Mouse (Mus musculus) lung, embryonic 15.5 days (tissue): ENCODE measurements around the gene Lmtk2. TPM values are rescaled to one million over a fixed set of nuclear protein-coding genes. Genes with fewer than 3 reads are reported as not detected.

ENCODE experiments used
- ATAC-seq: fragments of 200-750 bp; cut with Nextera tagmentation; 2 replicates; pipeline ENCODE4 v1.8.0; 2017; ENCODE audit warnings: moderate number of reproducible peaks, borderline replicate concordance; ENCODE audit not compliant: low FRiP score, low TSS enrichment; ENCODE audit errors: extremely low read depth
- H3K27ac ChIP-seq: fragments of 300-500 bp; sonication (generic); 2 replicates; pipeline ENCODE4 v1.5.1; 2015; ENCODE audit warnings: moderate library complexity, mild to moderate bottlenecking, inconsistent platforms
- H3K27me3 ChIP-seq: fragments of 300-500 bp; sonication (generic); 2 replicates; pipeline ENCODE4 v1.6.1; 2015; ENCODE audit warnings: inconsistent platforms
- H3K36me3 ChIP-seq: fragments of 300-500 bp; sonication (generic); 2 replicates; pipeline ENCODE4 v1.6.1; 2015; ENCODE audit warnings: inconsistent platforms
- H3K4me1 ChIP-seq: fragments of 300-500 bp; sonication (generic); 2 replicates; pipeline ENCODE4 v1.6.1; 2015; ENCODE audit warnings: inconsistent platforms
- H3K4me2 ChIP-seq: fragments of 300-500 bp; sonication (generic); 2 replicates; pipeline ENCODE4 v1.6.1; 2015; ENCODE audit warnings: inconsistent platforms, mild to moderate bottlenecking, moderate library complexity
- H3K4me3 ChIP-seq: fragments of 300-500 bp; sonication (generic); 2 replicates; pipeline ENCODE4 v1.5.1; 2015; ENCODE audit warnings: mild to moderate bottlenecking, inconsistent platforms
- H3K9ac ChIP-seq: fragments of 300-500 bp; sonication (generic); 2 replicates; pipeline ENCODE4 v1.6.1; 2015; ENCODE audit warnings: inconsistent platforms
- H3K9me3 ChIP-seq: fragments of 300-500 bp; sonication (generic); 2 replicates; pipeline ENCODE4 v1.6.1; 2016; ENCODE audit warnings: inconsistent platforms
- WGBS: fragments of 180-500 bp; shearing (Covaris S2); methylation state at CpG from one replicate; pipeline ENCODE4 v1.1.7; 2015; 5-methylcytosine and 5-hydroxymethylcytosine counted together
- polyA plus RNA-seq: library from polyadenylated mRNA; unstranded; fragments of >200 nt; fragmentation: Nextera tagmentation; extraction: Ambion mirVana; gene quantifications from 2 replicates; pipeline ENCODE4 v1.2.1, GENCODE M21; 2015

Gene Lmtk2
- polyA plus RNA-seq, 1 experiment from 2014 or later, result 4.4 TPM

- no peak overlapping the region for H3K27ac ChIP-seq
- H3K36me3 ChIP-seq, result peaks cover 21% of the 10 kb centered on the region
- no peak overlapping the region for H3K4me2 ChIP-seq
- H3K27me3 ChIP-seq, result no peaks in the 10 kb centered on the region
- WGBS, result 67% methylated on average over 11 of the region's 11 CpGs
- H3K9ac ChIP-seq, result no peak overlapping the region
- H3K4me1 ChIP-seq, result no peaks in the 10 kb centered on the region; the same call in 1 of the 2 replicates
- H3K9me3 ChIP-seq, result no peaks in the 10 kb centered on the region; the same call in 1 of the 2 replicates
- H3K4me3 ChIP-seq, result no peak overlapping the region
- ATAC-seq, result no peak
These were observed 100.4 kb downstream of the Lmtk2 start for GRCm38 (mm10) chr5:144200616-144201015.

GRCm38 (mm10) chr5:144202430-144202829 lies 102.2 kb downstream of the Lmtk2 start:
- H3K4me2 ChIP-seq, result no peak overlapping the region
- peaks cover 28% of the 10 kb centered on the region for H3K36me3 ChIP-seq
- no peak overlapping the region for H3K27ac ChIP-seq
- ATAC-seq, result no peak
- WGBS, result 92% methylated on average over 6 of the region's 6 CpGs
- H3K9me3 ChIP-seq, result no peaks in the 10 kb centered on the region; the same call in 1 of the 2 replicates
- H3K9ac ChIP-seq, result no peak overlapping the region
- H3K27me3 ChIP-seq, result no peaks in the 10 kb centered on the region
- no peaks in the 10 kb centered on the region for H3K4me1 ChIP-seq
- no peak overlapping the region for H3K4me3 ChIP-seq

DNA sequence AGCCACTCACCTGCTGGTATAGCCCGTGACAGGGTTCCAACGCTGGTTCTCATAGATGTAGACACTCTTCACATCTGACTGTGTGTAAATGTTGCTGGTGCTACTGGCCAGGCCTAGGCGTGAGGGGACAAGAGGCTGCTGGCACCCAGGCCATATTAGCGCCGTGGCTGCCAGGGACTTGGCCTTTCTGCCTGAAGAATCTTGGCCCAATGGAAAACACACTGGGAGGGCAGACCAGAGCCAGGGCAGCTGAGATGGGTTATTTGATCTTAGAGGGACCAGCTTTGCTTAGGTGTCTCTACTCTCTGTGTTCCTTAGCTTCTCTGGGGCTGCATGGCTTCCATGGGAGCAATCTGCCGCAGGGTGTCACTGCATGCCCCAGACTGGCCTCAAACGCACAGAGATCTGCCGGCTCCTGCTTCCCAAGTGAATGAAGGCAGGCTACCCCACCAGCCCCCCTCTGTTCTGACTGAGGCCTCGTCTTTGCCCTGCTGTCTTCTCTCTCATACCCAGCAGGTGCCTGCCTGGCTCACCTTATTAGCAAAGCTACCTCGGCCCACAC lies 103.2 kb downstream of the Lmtk2 start:
- H3K36me3 ChIP-seq, result peaks cover 32% of the 10 kb centered on the region
- no peak overlapping the region for H3K9ac ChIP-seq
- WGBS, result 89% methylated on average over 10 of the region's 10 CpGs

GRCm38 (mm10) chr5:144204303-144204702 lies 104.1 kb downstream of the Lmtk2 start:
- no peak for ATAC-seq
- peaks cover 35% of the 10 kb centered on the region for H3K36me3 ChIP-seq

More for the DNA sequence above, 103.2 kb downstream of the Lmtk2 start:
- H3K27ac ChIP-seq, result no peak overlapping the region
- no peaks in the 10 kb centered on the region for H3K27me3 ChIP-seq
- no peaks in the 10 kb centered on the region; the same call in 1 of the 2 replicates for H3K9me3 ChIP-seq
- no peak overlapping the region for H3K4me3 ChIP-seq
- H3K4me2 ChIP-seq, result no peak overlapping the region
- no peaks in the 10 kb centered on the region for H3K4me1 ChIP-seq
- no peak for ATAC-seq

GRCm38 (mm10) chr5:144204911-144205310 lies 104.7 kb downstream of the Lmtk2 start:
- Histone ChIP-seq H3K9ac (no peak overlapping the region), H3K4me3 (no peak overlapping the region), H3K36me3 (peaks cover 41% of the 10 kb centered on the region), H3K27me3 (no peaks in the 10 kb centered on the region), H3K4me2 (no peak overlapping the region), H3K27ac (no peak overlapping the region), H3K9me3 (no peaks in the 10 kb centered on the region; the same call in 1 of the 2 replicates), H3K4me1 (no peaks in the 10 kb centered on the region)
- ATAC-seq, result no peak
- 73% methylated on average over 10 of the region's 10 CpGs for WGBS

More at GRCm38 (mm10) chr5:144204303-144204702, 104.1 kb downstream of the Lmtk2 start:
- no peak overlapping the region for H3K9ac ChIP-seq
- WGBS, result 89% methylated on average over 12 of the region's 12 CpGs
- no peaks in the 10 kb centered on the region; the same call in 1 of the 2 replicates for H3K9me3 ChIP-seq
- no peak overlapping the region for H3K4me2 ChIP-seq
- no peak overlapping the region for H3K4me3 ChIP-seq
- no peaks in the 10 kb centered on the region for H3K4me1 ChIP-seq
- no peak overlapping the region for H3K27ac ChIP-seq
- no peaks in the 10 kb centered on the region for H3K27me3 ChIP-seq

DNA sequence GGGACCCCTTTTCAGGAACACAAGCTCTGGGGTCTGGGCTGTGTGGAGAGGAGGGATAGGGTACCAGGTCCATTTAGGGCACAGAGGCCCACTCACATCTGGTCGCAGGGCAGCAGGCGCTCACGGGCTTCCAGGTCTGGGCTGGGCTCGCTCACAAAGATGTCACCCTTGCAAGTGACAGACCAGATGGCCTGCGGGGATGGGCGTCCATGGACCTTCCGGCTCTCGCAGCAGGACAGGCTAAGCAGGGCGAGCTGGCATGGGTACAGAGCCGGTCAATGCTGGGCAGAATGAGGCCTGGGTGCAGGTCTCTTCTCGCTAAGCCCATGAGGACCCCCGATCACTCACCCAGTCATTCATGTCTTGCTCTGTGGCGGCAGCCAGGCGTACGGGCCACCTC lies 105.8 kb downstream of the Lmtk2 start:
- 93% methylated on average over 15 of the region's 15 CpGs for WGBS
- Histone ChIP-seq H3K9me3 (no peaks in the 10 kb centered on the region; the same call in 1 of the 2 replicates), H3K4me3 (no peak overlapping the region), H3K36me3 (peaks cover 42% of the 10 kb centered on the region), H3K27me3 (no peaks in the 10 kb centered on the region), H3K9ac (no peak overlapping the region), H3K4me1 (no peaks in the 10 kb centered on the region), H3K4me2 (no peak overlapping the region), H3K27ac (no peak overlapping the region)
- no peak for ATAC-seq

GRCm38 (mm10) chr5:144207478-144207877 lies 107.2 kb downstream of the Lmtk2 start:
- H3K36me3 ChIP-seq, result peaks cover 34% of the 10 kb centered on the region
- H3K4me3 ChIP-seq, result no peak overlapping the region
- H3K4me2 ChIP-seq, result no peak overlapping the region
- H3K27me3 ChIP-seq, result no peaks in the 10 kb centered on the region
- WGBS, result 49% methylated on average over 11 of the region's 11 CpGs
- no peak overlapping the region for H3K27ac ChIP-seq
- ATAC-seq, result no peak; the same call in 1 of the 2 replicates
- no peaks in the 10 kb centered on the region for H3K4me1 ChIP-seq
- H3K9me3 ChIP-seq, result no peaks in the 10 kb centered on the region; the same call in 1 of the 2 replicates
- no peak overlapping the region for H3K9ac ChIP-seq

DNA sequence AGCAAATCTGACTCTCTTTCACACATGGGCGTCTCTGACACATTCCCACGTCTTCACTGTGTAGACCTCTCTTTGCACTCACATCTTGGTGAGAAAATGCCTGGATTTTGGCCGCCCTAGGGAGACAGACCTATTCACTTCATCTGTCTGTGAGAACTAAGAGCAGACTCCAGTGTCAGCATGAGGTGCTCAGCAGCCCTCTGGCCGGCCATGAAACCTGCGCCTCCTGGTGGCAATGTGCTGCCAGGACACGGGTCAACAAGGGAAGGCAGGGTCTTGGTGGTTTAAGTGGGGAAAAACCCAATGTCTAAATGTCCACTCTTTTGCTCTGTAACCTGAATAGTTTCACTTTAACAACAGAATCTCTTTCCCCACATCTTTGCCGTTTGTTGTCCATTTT lies 114.2 kb downstream of the Lmtk2 start:
- Histone ChIP-seq H3K36me3 (peaks cover 12% of the 10 kb centered on the region), H3K4me3 (no peak overlapping the region), H3K27me3 (no peaks in the 10 kb centered on the region), H3K4me1 (no peaks in the 10 kb centered on the region), H3K4me2 (no peak overlapping the region), H3K9me3 (no peaks in the 10 kb centered on the region), H3K9ac (no peak overlapping the region), H3K27ac (no peak overlapping the region)
- no peak for ATAC-seq
- 33% methylated on average over 7 of the region's 7 CpGs for WGBS

- ATAC-seq, result no peak
- Histone ChIP-seq H3K4me1 (no peaks in the 10 kb centered on the region), H3K27me3 (no peaks in the 10 kb centered on the region), H3K27ac (no peak overlapping the region), H3K4me3 (no peak overlapping the region), H3K4me2 (no peak overlapping the region), H3K9me3 (no peaks in the 10 kb centered on the region), H3K36me3 (peaks cover 6% of the 10 kb centered on the region), H3K9ac (no peak overlapping the region)
- 81% methylated on average over 2 of the region's 2 CpGs for WGBS
These were observed 115.8 kb downstream of the Lmtk2 start for GRCm38 (mm10) chr5:144215992-144216391.

GRCm38 (mm10) chr5:144218061-144218460 lies 117.8 kb downstream of the Lmtk2 start:
- ATAC-seq, result no peak
- Histone ChIP-seq H3K4me3 (no peak overlapping the region), H3K4me2 (no peak overlapping the region), H3K4me1 (peaks cover 16% of the 10 kb centered on the region), H3K27ac (no peak overlapping the region), H3K27me3 (no peaks in the 10 kb centered on the region), H3K9ac (no peak overlapping the region), H3K36me3 (peaks cover 6% of the 10 kb centered on the region), H3K9me3 (no peaks in the 10 kb centered on the region)
- WGBS, result 88% methylated on average over 7 of the region's 7 CpGs

DNA sequence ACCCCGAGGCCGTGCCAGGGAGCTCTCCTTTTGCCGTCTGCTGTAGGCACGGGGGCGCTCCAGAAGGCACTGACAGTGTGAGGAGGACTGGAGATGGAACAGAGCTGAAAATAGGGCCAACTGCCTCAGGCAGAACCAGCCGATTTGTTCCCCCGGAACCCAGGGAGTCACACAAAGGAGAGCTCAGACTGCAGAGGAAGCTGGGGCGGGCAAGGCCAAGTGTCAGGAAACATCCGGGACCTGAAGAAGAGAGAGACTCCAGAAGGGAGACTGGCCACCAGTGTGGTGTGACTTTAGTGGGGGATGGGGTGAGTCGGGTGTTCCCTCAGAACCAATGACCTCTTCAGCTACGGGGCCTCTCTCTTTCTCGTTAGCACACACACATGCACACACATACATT lies 119.1 kb downstream of the Lmtk2 start:
- Histone ChIP-seq H3K4me1 (peaks cover 21% of the 10 kb centered on the region), H3K9ac (no peak overlapping the region), H3K4me2 (no peak overlapping the region), H3K4me3 (no peak overlapping the region), H3K27ac (no peak overlapping the region), H3K9me3 (no peaks in the 10 kb centered on the region), H3K36me3 (no peaks in the 10 kb centered on the region), H3K27me3 (no peaks in the 10 kb centered on the region)
- ATAC-seq, result no peak
- WGBS, result 69% methylated on average over 12 of the region's 12 CpGs

DNA sequence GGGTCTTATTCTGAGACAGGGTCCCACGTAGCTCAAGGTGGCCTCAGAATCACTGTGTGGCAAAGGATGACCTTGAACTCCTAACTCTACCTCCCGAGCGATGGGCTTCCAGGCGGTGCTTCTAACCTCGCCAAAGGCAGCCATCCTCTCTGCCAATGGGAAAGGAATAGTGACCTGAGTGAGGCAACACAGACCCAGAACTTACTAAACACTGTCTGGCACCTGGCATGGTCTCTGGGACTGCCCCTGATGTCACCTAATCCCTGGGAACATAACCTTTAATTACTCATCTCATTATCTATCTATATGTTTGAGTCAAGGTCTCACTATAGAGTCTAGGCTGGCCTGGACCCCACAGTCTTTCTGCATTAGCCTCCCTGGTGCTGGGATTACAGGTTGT lies 119.7 kb downstream of the Lmtk2 start:
- H3K9me3 ChIP-seq, result no peaks in the 10 kb centered on the region

More for the DNA sequence above, 119.7 kb downstream of the Lmtk2 start:
- ATAC-seq, result no peak
- 78% methylated on average over 5 of the region's 5 CpGs for WGBS
- peaks cover 24% of the 10 kb centered on the region for H3K4me1 ChIP-seq
- no peaks in the 10 kb centered on the region for H3K36me3 ChIP-seq
- H3K4me2 ChIP-seq, result no peak overlapping the region
- H3K27me3 ChIP-seq, result no peaks in the 10 kb centered on the region
- no peak overlapping the region for H3K9ac ChIP-seq
- H3K4me3 ChIP-seq, result no peak overlapping the region
- no peak overlapping the region for H3K27ac ChIP-seq
